Mouse (Mus musculus) ES-Bruce4 (cell line): Measurements from ENCODE around the gene Rims4. TPM values are rescaled to one million over a fixed set of nuclear protein-coding genes. Genes with fewer than 3 reads are reported as not detected.

Experiments used
- H3K27ac ChIP-seq: 2 replicates; pipeline ENCODE4 v1.5.1; 2012; ENCODE audit warnings: low read length, inconsistent platforms; ENCODE audit not compliant: insufficient read depth
- H3K27me3 ChIP-seq: 2 replicates; pipeline ENCODE4 v1.6.1; 2012; ENCODE audit warnings: mild to moderate bottlenecking, low read length, inconsistent platforms; ENCODE audit not compliant: control insufficient read depth, poor library complexity, insufficient read depth, severe bottlenecking
- H3K36me3 ChIP-seq: 2 replicates; pipeline ENCODE4 v1.6.1; 2012; ENCODE audit warnings: inconsistent platforms, mild to moderate bottlenecking, low read length, moderate library complexity; ENCODE audit not compliant: control insufficient read depth, poor library complexity, insufficient read depth, severe bottlenecking
- H3K4me1 ChIP-seq: one replicate; pipeline ENCODE4 v1.8.1; 2011; ENCODE audit warnings: low read length; ENCODE audit not compliant: control insufficient read depth, insufficient read depth
- H3K4me3 ChIP-seq: 2 replicates; pipeline ENCODE4 v1.5.1; 2011; ENCODE audit warnings: low read depth, mild to moderate bottlenecking, low read length
- H3K9ac ChIP-seq: 2 replicates; pipeline ENCODE4 v1.6.1; 2012; ENCODE audit warnings: low read depth, mild to moderate bottlenecking, inconsistent platforms; ENCODE audit not compliant: poor library complexity, severe bottlenecking
- H3K9me3 ChIP-seq: replicated peaks from 2 replicates; pipeline ENCODE4 v1.6.1; 2012; ENCODE audit warnings: mild to moderate bottlenecking, low read length, inconsistent platforms; ENCODE audit not compliant: control insufficient read depth, poor library complexity, insufficient read depth, severe bottlenecking
- CTCF ChIP-seq: IDR thresholded peaks from one replicate; pipeline ENCODE4 v1.8.1; 2011; ENCODE audit warnings: low read depth, low read length
- EP300 ChIP-seq: IDR thresholded peaks from 2 replicates; pipeline ENCODE4 v1.6.1; 2011; ENCODE audit warnings: low read depth, low read length; ENCODE audit not compliant: insufficient read depth
- POLR2A ChIP-seq: IDR thresholded peaks from one replicate; pipeline ENCODE4 v1.8.1; 2011; ENCODE audit warnings: low read length; ENCODE audit not compliant: insufficient read depth
- polyA plus RNA-seq: library from polyadenylated mRNA; stranded (reverse); fragments of >200 nt; gene quantifications from 2 replicates; pipeline ENCODE4 v1.2.4, GENCODE M21; 2011; ENCODE audit warnings: low read depth; ENCODE audit not compliant: missing spikeins, insufficient read depth, insufficient read length

Gene Rims4
- polyA plus RNA-seq, 1 experiment, result 0.88 TPM

DNA sequence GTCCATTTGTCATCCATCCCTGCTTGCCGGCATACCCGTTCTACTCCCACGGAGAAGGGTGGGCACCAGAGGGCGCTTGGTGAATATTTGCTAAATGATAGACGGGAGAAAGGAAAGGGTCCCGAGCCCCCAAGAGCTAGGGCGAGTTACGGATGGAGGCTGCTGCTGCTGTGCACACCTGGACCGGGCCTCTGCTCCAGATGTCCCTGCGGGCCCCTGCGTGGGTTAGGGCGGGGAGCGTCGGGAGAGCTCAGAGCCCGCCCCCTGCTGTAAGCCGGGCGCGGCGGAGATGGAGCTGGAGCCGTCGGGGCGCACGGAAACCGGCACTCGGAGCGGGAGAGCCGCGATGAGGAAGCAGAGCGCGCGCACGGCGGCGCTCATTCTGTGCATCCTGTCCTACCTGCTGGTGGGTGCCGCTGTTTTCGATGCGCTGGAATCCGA lies 65.0 kb downstream of the Rims4 start, which contains the start of gene Kcnk15:
Gene Kcnk15 (plus strand): TSS at position 191 of the 441 bp plus-strand sequence.
- Histone ChIP-seq H3K4me3 (peak within 1 kb of the TSS; percentile 56), H3K4me1 (no peaks in the 10 kb centered on the region), H3K27ac (no peak within 1 kb of the TSS), H3K9ac (peak within 1 kb of the TSS; percentile 42; the same call in 1 of the 2 replicates), H3K36me3 (no peaks in the 10 kb centered on the region), H3K27me3 (peaks cover 4% of the 10 kb centered on the region; the same call in 1 of the 2 replicates), H3K9me3 (no peaks in the 10 kb centered on the region)
- TF ChIP-seq CTCF, result peak; percentile 47
- TF ChIP-seq POLR2A, result no peak

DNA sequence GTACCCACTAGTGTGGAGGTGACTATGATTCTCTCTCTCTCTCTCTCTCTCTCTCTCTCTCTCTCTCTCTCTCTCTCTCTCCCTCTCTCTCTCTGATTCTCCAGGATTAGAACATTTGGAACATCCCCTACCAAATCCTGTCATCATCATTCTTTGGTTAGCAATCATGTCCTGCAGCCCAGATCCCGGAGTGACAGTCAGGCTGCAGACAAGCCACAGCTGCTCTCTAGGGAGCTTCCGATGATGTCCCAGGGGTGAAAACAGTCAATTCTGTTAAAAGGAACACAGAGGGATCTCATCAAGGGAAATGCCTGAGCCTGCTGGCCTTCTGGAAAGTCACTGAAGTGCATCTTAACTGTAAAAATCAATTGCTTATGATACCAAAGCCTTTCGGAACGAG lies 76.4 kb downstream of the Rims4 start:
- TF ChIP-seq EP300 (no peak), POLR2A (no peak), CTCF (no peak)
- Histone ChIP-seq H3K36me3 (no peaks in the 10 kb centered on the region), H3K9me3 (no peaks in the 10 kb centered on the region), H3K27me3 (no peaks in the 10 kb centered on the region), H3K4me3 (no peak overlapping the region), H3K9ac (no peak overlapping the region), H3K4me1 (no peaks in the 10 kb centered on the region), H3K27ac (no peak overlapping the region)

DNA sequence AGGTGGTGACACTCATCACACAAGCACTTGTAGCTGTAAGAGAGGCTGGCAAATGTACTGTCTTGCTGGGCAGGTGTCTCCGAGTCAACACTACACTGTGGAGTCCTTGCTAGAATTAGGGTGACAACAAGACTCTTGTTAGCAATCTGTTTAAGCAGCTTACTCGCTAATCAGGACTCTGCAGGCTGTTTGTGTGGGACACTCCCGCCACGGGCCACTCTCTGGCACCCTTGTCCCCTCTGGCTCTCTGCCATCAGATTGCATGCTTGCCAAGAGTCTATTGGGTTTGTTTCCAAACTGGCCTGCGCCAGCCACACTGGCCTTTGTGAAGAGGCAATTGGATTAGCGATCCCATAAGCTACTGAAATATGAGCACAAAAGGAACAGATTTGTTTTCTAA lies 79.0 kb downstream of the Rims4 start:
- H3K27me3 ChIP-seq, result no peaks in the 10 kb centered on the region
- H3K9ac ChIP-seq, result no peak overlapping the region
- no peaks in the 10 kb centered on the region for H3K9me3 ChIP-seq
- TF ChIP-seq POLR2A (no peak), EP300 (no peak)
- H3K27ac ChIP-seq, result no peak overlapping the region
- H3K4me3 ChIP-seq, result no peak overlapping the region
- no peaks in the 10 kb centered on the region for H3K4me1 ChIP-seq
- H3K36me3 ChIP-seq, result no peaks in the 10 kb centered on the region

DNA sequence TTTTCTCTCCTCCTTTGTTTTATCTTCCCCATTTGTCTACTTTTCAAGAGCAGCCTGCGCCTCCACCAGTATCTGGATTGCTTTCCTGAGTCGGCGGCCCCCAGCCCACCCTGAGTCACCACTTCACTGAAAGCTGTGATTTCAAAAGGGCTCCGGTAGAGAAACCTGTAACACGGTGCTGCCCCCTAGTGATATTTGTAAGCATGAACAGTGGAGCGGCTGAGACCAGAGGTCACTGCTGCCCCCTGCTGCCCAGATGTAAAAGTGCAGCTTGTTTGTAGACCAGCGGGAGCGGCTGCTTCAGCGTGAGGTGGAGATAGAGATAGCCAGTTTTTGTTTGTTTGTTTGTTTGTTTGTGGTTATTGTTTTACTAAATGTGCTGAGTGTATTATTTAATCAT lies 80.4 kb downstream of the Rims4 start:
- H3K4me3 ChIP-seq, result no peak overlapping the region
- no peaks in the 10 kb centered on the region for H3K9me3 ChIP-seq
- H3K36me3 ChIP-seq, result no peaks in the 10 kb centered on the region
- H3K27ac ChIP-seq, result no peak overlapping the region
- no peaks in the 10 kb centered on the region for H3K4me1 ChIP-seq
- no peaks in the 10 kb centered on the region for H3K27me3 ChIP-seq
- H3K9ac ChIP-seq, result no peak overlapping the region
- TF ChIP-seq CTCF (peak; percentile 99), POLR2A (no peak)

DNA sequence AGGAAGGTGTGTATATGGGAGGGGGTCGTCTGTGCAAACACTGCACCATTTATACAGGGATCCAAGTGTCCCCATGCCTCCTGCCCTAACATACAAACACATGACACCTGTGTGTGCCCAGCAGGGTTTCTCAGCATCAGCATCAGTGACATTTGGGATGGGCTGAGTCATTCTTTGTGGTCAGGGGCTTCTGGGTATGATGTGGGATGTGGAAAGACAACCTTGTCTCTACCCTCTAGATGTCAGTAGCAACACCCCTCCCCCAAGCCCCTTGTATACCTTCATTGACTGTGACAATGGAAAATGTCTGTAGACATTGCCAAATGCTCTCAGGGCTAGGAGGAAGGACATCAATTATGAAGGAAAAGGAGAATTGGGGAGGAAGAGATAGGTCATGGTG lies 87.3 kb downstream of the Rims4 start:
- Histone ChIP-seq H3K27me3 (no peaks in the 10 kb centered on the region), H3K36me3 (no peaks in the 10 kb centered on the region), H3K27ac (no peak overlapping the region), H3K9me3 (no peaks in the 10 kb centered on the region), H3K9ac (no peak overlapping the region), H3K4me3 (no peak overlapping the region), H3K4me1 (no peaks in the 10 kb centered on the region)
- TF ChIP-seq POLR2A (no peak), CTCF (no peak), EP300 (no peak)

DNA sequence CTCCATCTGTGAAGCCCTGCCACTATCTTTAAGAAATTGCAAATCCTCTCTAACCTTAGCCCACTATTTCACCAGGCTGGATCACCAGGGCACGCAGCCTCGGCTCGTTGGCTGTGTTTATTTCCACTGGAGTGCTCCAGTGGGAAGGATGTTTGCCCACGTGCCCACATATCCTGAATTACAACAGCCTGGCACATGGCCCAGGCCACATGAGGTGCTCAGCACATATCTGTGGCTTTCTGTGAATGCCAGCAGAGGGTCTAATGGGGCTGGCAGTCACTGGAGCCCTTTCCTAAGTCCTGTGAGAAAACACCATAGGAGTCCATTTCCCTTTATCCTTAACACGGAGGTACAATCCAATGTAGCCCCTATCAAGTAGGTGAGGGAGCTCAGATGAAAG lies 92.0 kb downstream of the Rims4 start:
- TF ChIP-seq EP300, result no peak
- no peak for TF ChIP-seq POLR2A
- TF ChIP-seq CTCF, result no peak
- Histone ChIP-seq H3K9me3 (no peaks in the 10 kb centered on the region), H3K36me3 (no peaks in the 10 kb centered on the region), H3K27me3 (no peaks in the 10 kb centered on the region), H3K4me1 (no peaks in the 10 kb centered on the region), H3K4me3 (no peak overlapping the region), H3K27ac (no peak overlapping the region), H3K9ac (no peak overlapping the region)
